Mouse (Mus musculus) C2C12 (cell line): ENCODE results near the gene Mpdz.

Source experiments
- CTCF ChIP-seq: IDR thresholded peaks from one replicate; pipeline ENCODE4 v1.5.1; 2011; ENCODE audit not compliant: control insufficient read depth, insufficient read depth, insufficient read length
- FOSL1 ChIP-seq: IDR thresholded peaks from one replicate; pipeline ENCODE4 v1.8.0; 2011; ENCODE audit warnings: mild to moderate bottlenecking, low read length; ENCODE audit not compliant: poor library complexity, insufficient read depth, severe bottlenecking
- MAX ChIP-seq: IDR thresholded peaks from one replicate; pipeline ENCODE4 v1.6.1; 2011; ENCODE audit warnings: mild to moderate bottlenecking, control low read depth
- MYOD1 ChIP-seq: IDR thresholded peaks from one replicate; pipeline ENCODE4 v1.6.1; 2011; ENCODE audit warnings: low read depth; ENCODE audit not compliant: control insufficient read depth, insufficient read length
- MYOG ChIP-seq: IDR thresholded peaks from one replicate; pipeline ENCODE4 v1.6.1; 2011; ENCODE audit not compliant: control insufficient read depth, insufficient read length; ENCODE audit errors: extremely low read depth

DNA sequence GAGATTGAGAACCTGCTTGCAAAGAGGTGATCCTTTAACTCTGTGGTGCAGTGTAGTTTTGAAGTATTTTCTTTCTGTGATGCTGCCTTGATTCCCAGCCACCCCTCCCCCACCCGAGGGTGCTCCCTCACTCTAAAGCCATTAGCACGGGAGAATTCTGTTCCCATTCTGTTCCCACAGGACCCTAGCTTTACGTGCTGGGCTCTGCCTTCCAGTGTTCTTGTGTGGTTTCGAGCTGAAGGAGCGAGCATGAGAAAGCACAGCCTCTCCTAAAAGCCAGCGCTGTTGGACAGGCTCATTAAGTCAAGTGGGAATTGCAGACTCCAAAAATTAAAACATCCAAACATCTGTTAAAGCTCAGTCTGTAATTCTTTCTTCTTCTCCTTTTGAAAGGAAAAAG, 40.5 kb upstream of the Mpdz start:
- TF ChIP-seq MAX = no peak
- no peak for TF ChIP-seq FOSL1
- TF ChIP-seq MYOG = no peak
- TF ChIP-seq CTCF = no peak
- no peak for TF ChIP-seq MYOD1
